Mouse (Mus musculus) forebrain, postnatal 0 days (tissue): Measurements from ENCODE around the gene Acad11. TPM values are rescaled to one million over a fixed set of nuclear protein-coding genes. Genes with fewer than 3 reads are reported as not detected.

ENCODE experiments used
- ATAC-seq: fragments of 200-750 bp; cut with Nextera tagmentation; 2 replicates; pipeline ENCODE4 v1.8.0; 2017; ENCODE audit warnings: mild to moderate bottlenecking, moderate library complexity
- DNase-seq: peaks from one replicate; pipeline ENCODE4 v3.0.0-alpha.2; 2015
- H3K27ac ChIP-seq: fragments of 300-500 bp; sonication (generic); 2 replicates; pipeline ENCODE4 v1.5.1; 2014; ENCODE audit warnings: low read depth, mild to moderate bottlenecking, antibody characterized with exemption, low read length, moderate library complexity, mixed read lengths
- H3K27me3 ChIP-seq: fragments of 300-500 bp; sonication (generic); 2 replicates; pipeline ENCODE4 v1.6.1; 2014; ENCODE audit warnings: mild to moderate bottlenecking, low read length, mixed read lengths; ENCODE audit not compliant: insufficient read depth
- H3K36me3 ChIP-seq: fragments of 300-500 bp; sonication (generic); 2 replicates; pipeline ENCODE4 v1.6.1; 2014; ENCODE audit warnings: mild to moderate bottlenecking, moderate library complexity; ENCODE audit not compliant: insufficient read depth
- H3K4me1 ChIP-seq: fragments of 300-500 bp; sonication (generic); 2 replicates; pipeline ENCODE4 v1.6.1; 2014; ENCODE audit warnings: antibody characterized with exemption; ENCODE audit not compliant: insufficient read depth
- H3K4me2 ChIP-seq: fragments of 300-500 bp; sonication (generic); 2 replicates; pipeline ENCODE4 v1.6.1; 2014; ENCODE audit warnings: low read depth, mild to moderate bottlenecking, moderate library complexity
- H3K4me3 ChIP-seq: fragments of 300-500 bp; sonication (generic); 2 replicates; pipeline ENCODE4 v1.5.1; 2014; ENCODE audit warnings: low read depth, low read length, mixed read lengths
- H3K9ac ChIP-seq: fragments of 300-500 bp; sonication (generic); 2 replicates; pipeline ENCODE4 v1.6.1; 2014; ENCODE audit warnings: mild to moderate bottlenecking
- H3K9me3 ChIP-seq: fragments of 300-500 bp; sonication (generic); 2 replicates; pipeline ENCODE4 v1.6.1; 2016; ENCODE audit warnings: low read length
- CTCF ChIP-seq: sonication (generic); IDR thresholded peaks from 2 replicates; pipeline ENCODE4 v1.5.1; 2016; ENCODE audit warnings: antibody characterized with exemption, control low read depth, low read depth
- WGBS: fragments of 180-500 bp; shearing (Covaris S2); extraction: QIAGEN DNeasy Blood & Tissue Kit; methylation state at CpG from one replicate; pipeline ENCODE4 v1.1.7; 2014; 5-methylcytosine and 5-hydroxymethylcytosine counted together
- polyA plus RNA-seq: library from polyadenylated mRNA; unstranded; fragments of >200 nt; fragmentation: Nextera tagmentation; extraction: Ambion mirVana; gene quantifications from 2 replicates; pipeline ENCODE4 v1.2.1, GENCODE M21; 2015
- total RNA-seq: library from RNA; depleted of rRNA; stranded (reverse); fragments of >200 nt; gene quantifications from 2 replicates; pipeline ENCODE4 v1.2.3, GENCODE M21; 2014; rRNA removed

The Acad11 gene
- total and polyA plus RNA-seq, 2 experiments from 2014 or later = 4.5 to 11.0 TPM

GRCm38 (mm10) chr9:104161117-104161516, 97.9 kb downstream of the Acad11 start:
- WGBS = 86% methylated on average over 7 of the region's 7 CpGs
- H3K36me3 ChIP-seq = peaks cover 92% of the 10 kb centered on the region
- TF ChIP-seq CTCF = no peak
- H3K27ac ChIP-seq = no peak overlapping the region
- H3K4me2 ChIP-seq = no peak overlapping the region
- DNase-seq (no peak), ATAC-seq (no peak)
- H3K9me3 ChIP-seq = no peaks in the 10 kb centered on the region
- H3K4me1 ChIP-seq = no peaks in the 10 kb centered on the region
- no peak overlapping the region for H3K9ac ChIP-seq
- H3K4me3 ChIP-seq = no peak overlapping the region
- no peaks in the 10 kb centered on the region for H3K27me3 ChIP-seq

- DNase-seq (no peak), ATAC-seq (no peak)
- no peaks in the 10 kb centered on the region for H3K27me3 ChIP-seq
- no peak overlapping the region for H3K4me2 ChIP-seq
- H3K4me3 ChIP-seq = no peak overlapping the region
- WGBS = 88% methylated on average over 5 of the region's 5 CpGs
- peak; percentile 51 for TF ChIP-seq CTCF
- H3K27ac ChIP-seq = no peak overlapping the region
- no peaks in the 10 kb centered on the region for H3K9me3 ChIP-seq
- H3K9ac ChIP-seq = no peak overlapping the region
- no peaks in the 10 kb centered on the region for H3K4me1 ChIP-seq
- peaks cover 82% of the 10 kb centered on the region for H3K36me3 ChIP-seq
Measured at GRCm38 (mm10) chr9:104164194-104164593, 101.0 kb downstream of the Acad11 start.

- no peak for ATAC-seq
- TF ChIP-seq CTCF = no peak
Measured at GRCm38 (mm10) chr9:104165926-104166325, 102.7 kb downstream of the Acad11 start.

GRCm38 (mm10) chr9:104169986-104170385, 106.8 kb downstream of the Acad11 start:
- H3K9me3 ChIP-seq = no peaks in the 10 kb centered on the region
- H3K4me1 ChIP-seq = no peaks in the 10 kb centered on the region
- WGBS = 94% methylated on average over 10 of the region's 10 CpGs
- H3K27ac ChIP-seq = no peak overlapping the region
- H3K9ac ChIP-seq = no peak overlapping the region
- no peak overlapping the region for H3K4me3 ChIP-seq
- no peaks in the 10 kb centered on the region for H3K27me3 ChIP-seq
- H3K36me3 ChIP-seq = peaks cover 61% of the 10 kb centered on the region
- ATAC-seq (no peak), DNase-seq (no peak)
- TF ChIP-seq CTCF = no peak
- no peak overlapping the region for H3K4me2 ChIP-seq

More at GRCm38 (mm10) chr9:104165926-104166325, 102.7 kb downstream of the Acad11 start:
- Histone ChIP-seq H3K4me1 (no peaks in the 10 kb centered on the region), H3K9me3 (no peaks in the 10 kb centered on the region), H3K9ac (no peak overlapping the region), H3K4me3 (no peak overlapping the region), H3K4me2 (no peak overlapping the region), H3K27me3 (no peaks in the 10 kb centered on the region), H3K27ac (no peak overlapping the region), H3K36me3 (peaks cover 76% of the 10 kb centered on the region)
- 88% methylated on average over 5 of the region's 5 CpGs for WGBS
- DNase-seq = no peak

- WGBS = 91% methylated on average over 6 of the region's 6 CpGs
- H3K9ac ChIP-seq = no peak overlapping the region
- H3K4me3 ChIP-seq = no peak overlapping the region
- H3K27me3 ChIP-seq = no peaks in the 10 kb centered on the region
- ATAC-seq (no peak), DNase-seq (no peak)
- no peak for TF ChIP-seq CTCF
- peaks cover 64% of the 10 kb centered on the region for H3K36me3 ChIP-seq
- no peak overlapping the region for H3K4me2 ChIP-seq
- H3K9me3 ChIP-seq = no peaks in the 10 kb centered on the region
- H3K4me1 ChIP-seq = no peaks in the 10 kb centered on the region
- no peak overlapping the region for H3K27ac ChIP-seq
Measured at GRCm38 (mm10) chr9:104171651-104172050, 108.5 kb downstream of the Acad11 start.

GRCm38 (mm10) chr9:104172342-104172741, 109.2 kb downstream of the Acad11 start:
- Histone ChIP-seq H3K27ac (no peak overlapping the region), H3K9ac (no peak overlapping the region), H3K4me2 (no peak overlapping the region), H3K9me3 (no peaks in the 10 kb centered on the region), H3K4me1 (no peaks in the 10 kb centered on the region), H3K27me3 (no peaks in the 10 kb centered on the region), H3K4me3 (no peak overlapping the region), H3K36me3 (peaks cover 64% of the 10 kb centered on the region)
- ATAC-seq (no peak), DNase-seq (no peak)
- 96% methylated on average over 6 of the region's 6 CpGs for WGBS
- TF ChIP-seq CTCF = no peak

Other genes with a start within 250 kb of the Acad11 start
- gene Nphp3, start 60.8 kb upstream of the Acad11 start, total RNA-seq = 4.7 and 7.4 TPM in 2 replicates
- 0.53 and 1.9 TPM in 2 replicates for gene Nphp3, start 60.8 kb upstream of the Acad11 start, polyA plus RNA-seq
- gene Gm28305, start 22.7 kb upstream of the Acad11 start, total RNA-seq = not detected in 2 replicates
- gene Gm28305, start 22.7 kb upstream of the Acad11 start, polyA plus RNA-seq = not detected in 2 replicates
- gene Uba5, start 243 bp upstream of the Acad11 start, total RNA-seq = 64.5 and 71.5 TPM in 2 replicates
- 71.7 and 75.4 TPM in 2 replicates for gene Uba5, start 243 bp upstream of the Acad11 start, polyA plus RNA-seq
- gene Ackr4, start 63.6 kb downstream of the Acad11 start, total RNA-seq = 1.2 and 3.1 TPM in 2 replicates
- 0.53 and 0.70 TPM in 2 replicates for gene Ackr4, start 63.6 kb downstream of the Acad11 start, polyA plus RNA-seq
- 48.6 and 52.2 TPM in 2 replicates for gene Dnajc13, start 199.6 kb downstream of the Acad11 start, total RNA-seq
- 6.9 and 11.6 TPM in 2 replicates for gene Dnajc13, start 199.6 kb downstream of the Acad11 start, polyA plus RNA-seq